Mouse (Mus musculus): Measurements from ENCODE around the gene Trib2. TPM values are rescaled to one million over a fixed set of nuclear protein-coding genes. Genes with fewer than 3 reads are reported as not detected.

Gene Trib2
- polyA plus RNA-seq, 1 experiment = 0.96 TPM

GRCm38 (mm10) chr12:15850441-15850895, 33.7 kb upstream of the Trib2 start:
- Histone ChIP-seq H3K4me3 (no peak overlapping the region), H3K79me2 (ENCODE audit: control insufficient read depth, insufficient read depth) (no peaks in the 10 kb centered on the region), H3K36me3 (ENCODE audit: control insufficient read depth, insufficient read depth) (no peaks in the 10 kb centered on the region), H3K4me2 (ENCODE audit: low read depth) (peak overlapping the region; percentile 22), H3K27me3 (ENCODE audit: control insufficient read depth, insufficient read depth, insufficient read length) (no peaks in the 10 kb centered on the region), H3ac (ENCODE audit: control insufficient read depth, insufficient read length) (no peak overlapping the region)
- TF ChIP-seq CEBPB (IDR thresholded peaks at IDR 0.05; ENCODE audit: insufficient read depth, poor library complexity, severe bottlenecking) (no peak), MYOD1 (IDR thresholded peaks at IDR 0.05; ENCODE audit: control insufficient read depth in 1 of 3, insufficient read length in 2 of 3, low read depth in 2 of 3) (peak in 1 of 3 experiments; percentile 19)

GRCm38 (mm10) chr12:15849861-15850294, 33.2 kb upstream of the Trib2 start:
- no peaks in the 10 kb centered on the region for H3K79me2 ChIP-seq (ENCODE audit: control insufficient read depth, insufficient read depth)
- TF ChIP-seq TCF12 (IDR thresholded peaks at IDR 0.05; ENCODE audit: insufficient read depth, poor library complexity, severe bottlenecking) (no peak), MAX (IDR thresholded peaks at IDR 0.05; ENCODE audit: low read depth) (no peak), TCF3 (IDR thresholded peaks at IDR 0.05; ENCODE audit: insufficient read length, low read depth) (no peak), MYOD1 (IDR thresholded peaks at IDR 0.05; ENCODE audit: control insufficient read depth in 1 of 3, insufficient read length in 2 of 3, low read depth in 2 of 3) (no peak), CEBPB (IDR thresholded peaks at IDR 0.05; ENCODE audit: insufficient read depth, poor library complexity, severe bottlenecking) (no peak), REST (IDR thresholded peaks at IDR 0.05; ENCODE audit: insufficient read depth, insufficient read length) (no peak), SRF (IDR thresholded peaks at IDR 0.05; ENCODE audit: control insufficient read depth, insufficient read length, low read depth) (no peak), MYOG (IDR thresholded peaks at IDR 0.05; ENCODE audit: control insufficient read depth in 1 of 3, insufficient read depth in 1 of 3, insufficient read length in 2 of 3, low read depth in 2 of 3) (no peak), E2F4 (IDR thresholded peaks at IDR 0.05; ENCODE audit: insufficient read depth) (no peak), POLR2A (IDR thresholded peaks at IDR 0.05; ENCODE audit: insufficient read length, low read depth) (no peak), POLR2AphosphoS2 (IDR thresholded peaks at IDR 0.05; ENCODE audit: insufficient read length, low read depth) (no peak), USF1 (IDR thresholded peaks at IDR 0.05; ENCODE audit: low read depth) (no peak)
- no peak overlapping the region for H3K4me3 ChIP-seq
- no peaks in the 10 kb centered on the region for H3K27me3 ChIP-seq (ENCODE audit: control insufficient read depth, insufficient read depth, insufficient read length)
- no peaks in the 10 kb centered on the region for H3K36me3 ChIP-seq (ENCODE audit: control insufficient read depth, insufficient read depth)
- peak overlapping the region; percentile 22 for H3K4me2 ChIP-seq (ENCODE audit: low read depth)
- no peak overlapping the region for H3ac ChIP-seq (ENCODE audit: control insufficient read depth, insufficient read length)

GRCm38 (mm10) chr12:15848391-15848790, 31.7 kb upstream of the Trib2 start:
- no peaks in the 10 kb centered on the region for H3K79me2 ChIP-seq (ENCODE audit: control insufficient read depth, insufficient read depth)
- no peak overlapping the region for H3K4me2 ChIP-seq (ENCODE audit: low read depth)
- H3K36me3 ChIP-seq (ENCODE audit: control insufficient read depth, insufficient read depth) = no peaks in the 10 kb centered on the region
- H3K27me3 ChIP-seq (ENCODE audit: control insufficient read depth, insufficient read depth, insufficient read length) = no peaks in the 10 kb centered on the region
- no peak overlapping the region for H3ac ChIP-seq (ENCODE audit: control insufficient read depth, insufficient read length)
- no peak overlapping the region for H3K4me3 ChIP-seq
- no peak for TF ChIP-seq MYOG (IDR thresholded peaks at IDR 0.05; ENCODE audit: control insufficient read depth in 1 of 3, insufficient read depth in 1 of 3, insufficient read length in 2 of 3, low read depth in 2 of 3)
- TF ChIP-seq E2F4 (IDR thresholded peaks at IDR 0.05; ENCODE audit: insufficient read depth) = no peak
- TF ChIP-seq MAX (IDR thresholded peaks at IDR 0.05; ENCODE audit: low read depth) = no peak
- TF ChIP-seq USF1 (IDR thresholded peaks at IDR 0.05; ENCODE audit: low read depth) = no peak

GRCm38 (mm10) chr12:15844701-15845100, 28.0 kb upstream of the Trib2 start:
- no peak overlapping the region for H3K4me2 ChIP-seq (ENCODE audit: low read depth)
- no peaks in the 10 kb centered on the region for H3K36me3 ChIP-seq (ENCODE audit: control insufficient read depth, insufficient read depth)
- H3K79me2 ChIP-seq (ENCODE audit: control insufficient read depth, insufficient read depth) = no peaks in the 10 kb centered on the region
- H3K27me3 ChIP-seq (ENCODE audit: control insufficient read depth, insufficient read depth, insufficient read length) = no peaks in the 10 kb centered on the region
- TF ChIP-seq MYOD1 (IDR thresholded peaks at IDR 0.05; ENCODE audit: control insufficient read depth in 1 of 3, insufficient read length in 2 of 3, low read depth in 2 of 3) (no peak), MAX (IDR thresholded peaks at IDR 0.05; ENCODE audit: low read depth) (no peak), TCF3 (IDR thresholded peaks at IDR 0.05; ENCODE audit: insufficient read length, low read depth) (no peak), MYOG (IDR thresholded peaks at IDR 0.05; ENCODE audit: control insufficient read depth in 1 of 3, insufficient read depth in 1 of 3, insufficient read length in 2 of 3, low read depth in 2 of 3) (no peak), POLR2A (IDR thresholded peaks at IDR 0.05; ENCODE audit: insufficient read length, low read depth) (no peak), TCF12 (IDR thresholded peaks at IDR 0.05; ENCODE audit: insufficient read depth, poor library complexity, severe bottlenecking) (no peak), CEBPB (IDR thresholded peaks at IDR 0.05; ENCODE audit: insufficient read depth, poor library complexity, severe bottlenecking) (no peak)
- no peak overlapping the region for H3K4me3 ChIP-seq
- no peak overlapping the region for H3ac ChIP-seq (ENCODE audit: control insufficient read depth, insufficient read length)

GRCm38 (mm10) chr12:15840864-15841557, 24.3 kb upstream of the Trib2 start:
- no peaks in the 10 kb centered on the region for H3K36me3 ChIP-seq (ENCODE audit: control insufficient read depth, insufficient read depth)
- H3K4me3 ChIP-seq = no peak overlapping the region
- TF ChIP-seq CEBPB (IDR thresholded peaks at IDR 0.05; ENCODE audit: insufficient read depth, poor library complexity, severe bottlenecking) (no peak), POLR2A (IDR thresholded peaks at IDR 0.05; ENCODE audit: insufficient read length, low read depth) (no peak), MAX (IDR thresholded peaks at IDR 0.05; ENCODE audit: low read depth) (no peak), POLR2AphosphoS2 (IDR thresholded peaks at IDR 0.05; ENCODE audit: insufficient read length, low read depth) (no peak), MYOG (IDR thresholded peaks at IDR 0.05; ENCODE audit: control insufficient read depth in 1 of 3, insufficient read depth in 1 of 3, insufficient read length in 2 of 3, low read depth in 2 of 3) (no peak), E2F4 (IDR thresholded peaks at IDR 0.05; ENCODE audit: insufficient read depth) (no peak), REST (IDR thresholded peaks at IDR 0.05; ENCODE audit: insufficient read depth, insufficient read length) (no peak), MYOD1 (IDR thresholded peaks at IDR 0.05; ENCODE audit: control insufficient read depth in 1 of 3, insufficient read length in 2 of 3, low read depth in 2 of 3) (no peak), TCF12 (IDR thresholded peaks at IDR 0.05; ENCODE audit: insufficient read depth, poor library complexity, severe bottlenecking) (no peak), SRF (IDR thresholded peaks at IDR 0.05; ENCODE audit: control insufficient read depth, insufficient read length, low read depth) (no peak), USF1 (IDR thresholded peaks at IDR 0.05; ENCODE audit: low read depth) (no peak), TCF3 (IDR thresholded peaks at IDR 0.05; ENCODE audit: insufficient read length, low read depth) (no peak)
- no peak overlapping the region for H3ac ChIP-seq (ENCODE audit: control insufficient read depth, insufficient read length)
- H3K4me2 ChIP-seq (ENCODE audit: low read depth) = no peak overlapping the region
- no peaks in the 10 kb centered on the region for H3K79me2 ChIP-seq (ENCODE audit: control insufficient read depth, insufficient read depth)
- H3K27me3 ChIP-seq (ENCODE audit: control insufficient read depth, insufficient read depth, insufficient read length) = no peaks in the 10 kb centered on the region

Data from myocyte (in vitro differentiated cells).